Comparison of ENCODE assay signal across 23 mouse cellular contexts in the genomic region with DNA sequence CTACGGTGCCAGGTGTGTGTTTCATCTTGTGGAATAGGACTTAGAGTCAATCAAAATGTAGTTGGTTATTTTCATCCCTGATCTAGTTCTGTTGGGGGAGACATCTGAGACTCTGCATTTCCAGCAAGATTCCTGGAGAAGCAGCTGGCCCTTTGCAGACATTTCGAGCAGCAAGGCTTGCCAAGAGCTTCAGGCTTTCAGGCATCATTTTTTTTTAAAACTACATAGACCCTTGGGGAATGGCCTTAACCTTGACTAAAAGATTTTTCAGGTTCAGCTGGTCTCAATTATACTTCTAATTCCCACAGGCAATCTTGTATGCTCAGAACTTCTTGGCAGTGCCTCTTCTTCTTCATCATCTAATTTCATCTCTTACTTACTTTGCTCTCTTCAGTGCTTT. TPM values are rescaled to one million over a fixed set of nuclear protein-coding genes. Genes with fewer than 3 reads are reported as not detected.
DNase-seq lines count a peak whose midpoint lies in the region; ATAC-seq and TF ChIP-seq lines count a peak whose summit lies in the region.
"Had no signal": no experiment of that assay in that cellular context is flagged by ENCODE, and none has a peak within 500 bp of the region (broad histone marks: within the 10 kb centered on the region; RNA-seq: fewer than 3 reads in every experiment).

No protein-coding gene starts in this region.

- 40% methylated on average over 2 of the region's 2 CpGs for WGBS in embryonic facial prominence, embryonic 15.5 days
- 52% methylated on average over 2 of the region's 2 CpGs for WGBS in limb, embryonic 14.5 days

- H3K27me3 ChIP-seq in embryonic facial prominence, embryonic 15.5 days = no peaks in the 10 kb centered on the region
- H3K27me3 ChIP-seq in limb, embryonic 14.5 days (ENCODE audit: control insufficient read depth, insufficient read depth, low read length) = no peaks in the 10 kb centered on the region
- H3K27me3 ChIP-seq: embryonic facial prominence, embryonic 12.5 days; forebrain, embryonic 13.5 days; forebrain, embryonic 15.5 days had no signal

- no peak overlapping the region for H3K9ac ChIP-seq in embryonic facial prominence, embryonic 15.5 days
- H3K9ac ChIP-seq in limb, embryonic 14.5 days (ENCODE audit: low read depth, low read length, severe bottlenecking) = no peak overlapping the region
- H3K9ac ChIP-seq: embryonic facial prominence, embryonic 12.5 days; forebrain, embryonic 13.5 days; forebrain, embryonic 15.5 days; forebrain, postnatal 0 days had no signal

- intact Hi-C loops in gastrocnemius, postnatal 14 days (cut with DNase I; ENCODE audit: low total_unique reads) = no loop called here

- H3K36me3 ChIP-seq in embryonic facial prominence, embryonic 15.5 days = no peaks in the 10 kb centered on the region
- no peaks in the 10 kb centered on the region for H3K36me3 ChIP-seq in limb, embryonic 14.5 days (ENCODE audit: control insufficient read depth, insufficient read depth, low read length)
- H3K36me3 ChIP-seq: embryonic facial prominence, embryonic 12.5 days; forebrain, embryonic 15.5 days had no signal

- DNase-seq in gastrocnemius, postnatal 14 days = peak; percentile 6
- DNase-seq in gastrocnemius, postnatal 25 days = no peak
- DNase-seq in limb, embryonic 14.5 days (ENCODE audit: low spot score) = peak; percentile 78
- DNase-seq in liver = no peak
- DNase-seq: adrenal gland, adult 2 months; adrenal gland, postnatal 10 days; adrenal gland, postnatal 25 days; cerebellum, adult 11 months; cerebellum, adult 18-20 months; cerebellum, adult 8-10 months; cerebellum, adult 9-11 months; cerebellum, postnatal 14 days; cerebellum, postnatal 36 days; embryo, embryonic 11 days; forebrain, postnatal 0 days had no signal

- H3K27ac ChIP-seq in embryonic facial prominence, embryonic 15.5 days (replicated peaks) = no peak overlapping the region
- no peak overlapping the region for H3K27ac ChIP-seq in limb, embryonic 14.5 days (replicated peaks; ENCODE audit: low read depth, low read length)
- H3K27ac ChIP-seq: embryonic facial prominence, embryonic 12.5 days; forebrain, embryonic 13.5 days; forebrain, embryonic 15.5 days had no signal

- ATAC-seq in embryonic facial prominence, embryonic 15.5 days (ENCODE audit: insufficient number of reproducible peaks, low FRiP score, low TSS enrichment, low read depth) = peak; percentile 60
- peak; percentile 53; the same call in 1 of the 2 replicates for ATAC-seq in limb, embryonic 14.5 days (ENCODE audit: low FRiP score, low read depth)
- ATAC-seq: forebrain, embryonic 13.5 days; forebrain, embryonic 15.5 days; forebrain, postnatal 0 days had no signal

- TF ChIP-seq POLR2A in limb, embryonic 14.5 days (IDR thresholded peaks at IDR 0.05; ENCODE audit: borderline replicate concordance, extremely low read depth, insufficient read depth, insufficient read length) = no peak

- H3K4me3 ChIP-seq in embryonic facial prominence, embryonic 15.5 days (replicated peaks) = no peak overlapping the region
- H3K4me3 ChIP-seq in limb, embryonic 14.5 days (replicated peaks; ENCODE audit: low read length) = no peak overlapping the region
- H3K4me3 ChIP-seq: embryonic facial prominence, embryonic 12.5 days; forebrain, embryonic 13.5 days; forebrain, embryonic 15.5 days had no signal

- no peak overlapping the region for H3K4me2 ChIP-seq in embryonic facial prominence, embryonic 15.5 days (replicated peaks)
- no peak overlapping the region for H3K4me2 ChIP-seq in limb, embryonic 14.5 days (replicated peaks; ENCODE audit: low read depth, low read length, severe bottlenecking)
- H3K4me2 ChIP-seq: embryonic facial prominence, embryonic 12.5 days; forebrain, embryonic 13.5 days; forebrain, embryonic 15.5 days had no signal

- H3K9me3 ChIP-seq in embryonic facial prominence, embryonic 15.5 days (replicated peaks) = no peaks in the 10 kb centered on the region
- no peaks in the 10 kb centered on the region for H3K9me3 ChIP-seq in limb, embryonic 14.5 days (ENCODE audit: control insufficient read depth, low read length)
- H3K9me3 ChIP-seq: embryonic facial prominence, embryonic 12.5 days; forebrain, embryonic 13.5 days; forebrain, embryonic 15.5 days had no signal

- H3K4me1 ChIP-seq in embryonic facial prominence, embryonic 15.5 days = no peaks in the 10 kb centered on the region
- H3K4me1 ChIP-seq in limb, embryonic 14.5 days (ENCODE audit: control insufficient read depth, insufficient read depth, low read length) = no peaks in the 10 kb centered on the region
- H3K4me1 ChIP-seq: embryonic facial prominence, embryonic 12.5 days; forebrain, embryonic 13.5 days; forebrain, embryonic 15.5 days had no signal

RNA-seq across cellular contexts. Expression of a gene that starts 35.9 kb away (rescaled TPM):
- total RNA-seq in gastrocnemius, postnatal 14 days (2021) = 1 to 10 TPM; 2.1 to 3.6 TPM
- total RNA-seq in gastrocnemius, postnatal 25 days (2021) = 1 to 10 TPM; 1.0 to 1.3 TPM
- 0.91 and 1.3 TPM in 2 replicates for polyA plus RNA-seq in embryonic facial prominence, embryonic 15.5 days (2015; fragmentation: Nextera tagmentation; extraction: Ambion mirVana)
- 0.51 and 0.53 TPM in 2 replicates for polyA plus RNA-seq in limb, embryonic 14.5 days (2012; rRNA removed)
- polyA plus RNA-seq in limb, embryonic 14.5 days (2014; fragmentation: Nextera tagmentation; extraction: Ambion mirVana) = 0.65 and 0.72 TPM in 2 replicates
- total RNA-seq: common myeloid progenitor, adult 5-6 weeks; ES-E14; MEL had no signal
- polyA plus RNA-seq: C2C12 had no signal

Comparison
In these comparisons a context has a peak if more than half of its experiments do, and no peak if none do; other contexts are left out.
1. DNase-seq: peak in gastrocnemius, postnatal 14 days (single experiment) and limb, embryonic 14.5 days (single experiment); none in gastrocnemius, postnatal 25 days (single experiment) and liver (single experiment).